Mouse (Mus musculus): ENCODE measurements around the gene Ipo11.

The Ipo11 gene

GRCm38 (mm10) chr13:106810156-106810555 lies 126.6 kb downstream of the Ipo11 start:
- no peak for DNase-seq

- no peak for DNase-seq
Observed at GRCm38 (mm10) chr13:106808821-106809220, 127.9 kb downstream of the Ipo11 start.

- no peak for DNase-seq
Observed at GRCm38 (mm10) chr13:106808315-106808714, 128.4 kb downstream of the Ipo11 start.

GRCm38 (mm10) chr13:106807303-106807702 lies 129.5 kb downstream of the Ipo11 start:
- DNase-seq, result no peak

GRCm38 (mm10) chr13:106805146-106805545 lies 131.6 kb downstream of the Ipo11 start:
- no peak for DNase-seq

GRCm38 (mm10) chr13:106798026-106798425 lies 138.7 kb downstream of the Ipo11 start:
- DNase-seq, result no peak

GRCm38 (mm10) chr13:106788817-106789216 lies 147.9 kb downstream of the Ipo11 start:
- no peak for DNase-seq

- no peak for DNase-seq
Observed at GRCm38 (mm10) chr13:106768807-106769206, 168.0 kb downstream of the Ipo11 start.

GRCm38 (mm10) chr13:106762611-106763010 lies 174.1 kb downstream of the Ipo11 start:
- DNase-seq, result no peak

GRCm38 (mm10) chr13:106761661-106762060 lies 175.1 kb downstream of the Ipo11 start:
- DNase-seq, result no peak

GRCm38 (mm10) chr13:106760232-106760875 lies 176.4 kb downstream of the Ipo11 start:
- peak; percentile 53 to 77 for DNase-seq

GRCm38 (mm10) chr13:106755892-106756291 lies 180.9 kb downstream of the Ipo11 start:
- no peak for DNase-seq

GRCm38 (mm10) chr13:106754216-106754615 lies 182.5 kb downstream of the Ipo11 start:
- DNase-seq, result no peak

GRCm38 (mm10) chr13:106751951-106752350 lies 184.8 kb downstream of the Ipo11 start:
- no peak for DNase-seq

GRCm38 (mm10) chr13:106746823-106747222 lies 189.9 kb downstream of the Ipo11 start:
- peak in 1 of 2 experiments; percentile 8 for DNase-seq

- no peak for DNase-seq
Observed at GRCm38 (mm10) chr13:106745201-106745600, 191.6 kb downstream of the Ipo11 start.

All from kidney, postnatal 25 days (tissue).